27 mouse cellular contexts compared by ENCODE assay signal in the genomic region with DNA sequence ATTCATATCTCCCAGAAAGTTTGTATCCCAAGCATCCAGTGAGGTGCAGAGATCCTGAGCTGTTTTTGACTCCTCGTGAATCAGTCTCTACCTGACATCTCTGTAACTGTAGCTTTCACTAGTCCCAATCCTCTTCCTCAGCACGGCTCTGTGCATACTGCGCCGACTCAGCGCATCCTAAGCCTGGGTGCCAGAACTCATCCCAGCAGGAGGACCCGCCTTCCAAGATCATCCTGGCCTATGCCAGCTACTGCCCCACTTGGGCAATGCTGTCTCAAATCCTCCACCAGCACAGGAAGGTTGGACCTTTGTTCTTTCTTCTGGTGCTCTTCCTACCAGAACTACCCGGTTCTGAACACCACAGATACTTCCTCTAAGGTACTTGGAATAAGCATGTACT. TPM values are rescaled to one million over a fixed set of nuclear protein-coding genes. Genes with fewer than 3 reads are reported as not detected.
DNase-seq lines count a peak whose midpoint lies in the region; ATAC-seq and TF ChIP-seq lines count a peak whose summit lies in the region.
"Had no signal": no experiment of that assay in that cellular context is flagged by ENCODE, and none has a peak within 500 bp of the region (broad histone marks: within the 10 kb centered on the region; RNA-seq: fewer than 3 reads in every experiment).

No protein-coding gene starts in this region.

- peak; percentile 73 for ATAC-seq in cerebellum, adult (ENCODE audit: insufficient number of reproducible peaks, low FRiP score, low TSS enrichment)
- ATAC-seq in lung, postnatal 0 days = no peak
- ATAC-seq: CD4-positive, CD25-positive, alpha-beta regulatory T cell, adult 4 months; forebrain, embryonic 14.5 days; intestine, postnatal 0 days had no signal

- no peak overlapping the region for H3K27ac ChIP-seq in lung, postnatal 0 days (ENCODE audit: low read length)
- no peak overlapping the region for H3K27ac ChIP-seq in layer of hippocampus, adult 2 months
- H3K27ac ChIP-seq: embryonic facial prominence, embryonic 15.5 days; forebrain, embryonic 10.5 days; gastrocnemius, adult 2 months; hindbrain, embryonic 15.5 days had no signal

- no peaks in the 10 kb centered on the region for H3K4me1 ChIP-seq in lung, postnatal 0 days (ENCODE audit: insufficient read depth, low read depth, low read length)
- H3K4me1 ChIP-seq: embryonic facial prominence, embryonic 15.5 days; forebrain, embryonic 10.5 days; heart, embryonic 12.5 days; hindbrain, embryonic 15.5 days had no signal

- H3K4me3 ChIP-seq in lung, postnatal 0 days (ENCODE audit: low read depth, low read length) = no peak overlapping the region
- no peak overlapping the region for H3K4me3 ChIP-seq in layer of hippocampus, adult 2 months
- H3K4me3 ChIP-seq: embryonic facial prominence, embryonic 15.5 days; erythroblast, embryonic 14.5 days; forebrain, embryonic 10.5 days; gastrocnemius, adult 2 months; heart, embryonic 12.5 days; hindbrain, embryonic 15.5 days had no signal

- no peaks in the 10 kb centered on the region for H3K36me3 ChIP-seq in lung, postnatal 0 days (ENCODE audit: insufficient read depth, low read length)
- H3K36me3 ChIP-seq: embryonic facial prominence, embryonic 15.5 days; forebrain, embryonic 10.5 days; G1E; heart, embryonic 12.5 days; hindbrain, embryonic 15.5 days had no signal

- H3K9me3 ChIP-seq in lung, postnatal 0 days (ENCODE audit: low read length) = no peaks in the 10 kb centered on the region
- H3K9me3 ChIP-seq: embryonic facial prominence, embryonic 15.5 days; forebrain, embryonic 10.5 days; heart, embryonic 12.5 days; hindbrain, embryonic 15.5 days had no signal

- H3K4me2 ChIP-seq in lung, postnatal 0 days (replicated peaks; ENCODE audit: low read depth, low read length) = no peak overlapping the region
- H3K4me2 ChIP-seq: embryonic facial prominence, embryonic 15.5 days; heart, embryonic 12.5 days; hindbrain, embryonic 15.5 days had no signal

- H3K9ac ChIP-seq in lung, postnatal 0 days (replicated peaks; ENCODE audit: low read depth) = no peak overlapping the region
- H3K9ac ChIP-seq: embryonic facial prominence, embryonic 15.5 days; heart, embryonic 12.5 days; hindbrain, embryonic 15.5 days had no signal

- TF ChIP-seq EP300 in lung, postnatal 0 days (IDR thresholded peaks at IDR 0.05) = no peak

- no peaks in the 10 kb centered on the region for H3K27me3 ChIP-seq in lung, postnatal 0 days (replicated peaks; ENCODE audit: insufficient read depth, low read length)
- H3K27me3 ChIP-seq: embryonic facial prominence, embryonic 15.5 days; heart, embryonic 12.5 days; hindbrain, embryonic 15.5 days had no signal

- no peak for TF ChIP-seq CTCF in lung, postnatal 0 days (IDR thresholded peaks at IDR 0.05)
- no peak for TF ChIP-seq CTCF in layer of hippocampus, adult 2 months (conservative IDR thresholded peaks at IDR 0.05)

- no peak for DNase-seq in cerebellum, postnatal 4 days (ENCODE audit: low spot score in 2 of 2)
- peak; percentile 75 for DNase-seq in cerebellum, adult 9-10 months
- DNase-seq in cerebellum, postnatal 25 days = peak; percentile 71 to 78
- no peak for DNase-seq in lung, postnatal 0 days (ENCODE audit: low spot score)
- no peak for DNase-seq in layer of hippocampus, adult 2 months (ENCODE audit: low spot score in 2 of 2)
- DNase-seq in thymus, adult 18-20 months = no peak
- DNase-seq: adrenal gland, postnatal 25 days; B cell, adult 2 months; embryo, embryonic 11 days; gastrocnemius, adult 2 months; gastrocnemius, postnatal 25 days; heart, postnatal 36 days; kidney, adult 8-10 months had no signal

- 86% methylated on average over 7 of the region's 7 CpGs for WGBS in lung, postnatal 0 days

RNA-seq across cellular contexts. Expression of gene Dynlrb2, which starts 20.1 kb away (rescaled TPM):
- 144 and 147 TPM in 2 replicates for polyA plus RNA-seq in lung, postnatal 0 days (2015; fragmentation: Nextera tagmentation; extraction: Ambion mirVana)
- 1 to 10 TPM; 2.2 to 2.9 TPM for total RNA-seq in layer of hippocampus, adult 2 months (2021)
- total RNA-seq: adrenal gland, postnatal 25 days; common myeloid progenitor, adult 5-6 weeks; G1E; gastrocnemius, adult 2 months; gastrocnemius, postnatal 25 days; granulocyte monocyte progenitor cell, adult 5-6 weeks; heart, adult 8-10 months; heart, postnatal 36 days had no signal
- polyA plus RNA-seq: CD4-positive, CD25-positive, alpha-beta regulatory T cell, adult 4 months; embryonic facial prominence, embryonic 11.5 days; erythroblast, embryonic 14.5 days; G1E; heart, embryonic 12.5 days; intestine, postnatal 0 days had no signal

Comparison
In these comparisons a context has a peak if more than half of its experiments do, and no peak if none do; other contexts are left out.
1. DNase-seq: peak in cerebellum, adult 9-10 months (single experiment) and cerebellum, postnatal 25 days (2 of 2); none in cerebellum, postnatal 4 days (0 of 2), lung, postnatal 0 days (single experiment), layer of hippocampus, adult 2 months (0 of 2) and thymus, adult 18-20 months (0 of 2).